Mouse (Mus musculus) lung, adult 2 months (tissue): ENCODE data around the gene Afdn.

ENCODE experiments used
- CTCF ChIP-seq: fragments of 200-500 bp; IDR thresholded peaks from 2 replicates; pipeline ENCODE4 v1.5.1; 2011; ENCODE audit warnings: mild to moderate bottlenecking, low read length, control low read depth; ENCODE audit not compliant: insufficient read depth
- POLR2A ChIP-seq: fragments of 200-500 bp; IDR thresholded peaks from 2 replicates; pipeline ENCODE4 v1.6.1; 2011; ENCODE audit warnings: low read depth, mild to moderate bottlenecking, control low read depth, low read length, borderline replicate concordance; ENCODE audit errors: extremely low read depth

DNA sequence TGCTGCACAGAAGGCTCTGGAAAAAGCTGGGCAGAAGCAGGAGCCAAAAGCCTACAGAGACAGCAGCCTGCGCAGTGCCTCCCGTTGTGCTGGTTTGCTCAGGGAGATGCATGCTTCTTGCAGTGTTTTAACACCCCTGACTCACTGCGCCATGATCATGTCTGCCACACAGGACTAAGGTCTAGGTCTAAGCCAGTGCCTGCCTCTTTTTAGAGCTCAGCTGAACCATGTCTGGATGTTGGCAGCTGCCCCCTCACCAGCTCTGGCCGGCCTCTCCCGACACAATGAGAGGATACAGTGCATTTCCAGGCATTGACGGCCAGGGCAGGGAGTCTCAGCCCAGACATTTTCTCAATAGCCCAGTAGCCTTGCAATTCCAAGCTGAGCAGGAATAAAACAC, 23.0 kb upstream of the Afdn start:
- TF ChIP-seq POLR2A, result peak; percentile 34; the same call in 1 of the 2 replicates
- TF ChIP-seq CTCF, result no peak
